Mouse (Mus musculus) heart, embryonic 16.5 days (tissue): ENCODE results near the gene Flnc. TPM values are rescaled to one million over a fixed set of nuclear protein-coding genes. Genes with fewer than 3 reads are reported as not detected.

Source experiments
- ATAC-seq: fragments of 200-750 bp; cut with Nextera tagmentation; replicated peaks from 2 replicates; pipeline ENCODE4 v1.8.0; 2017; ENCODE audit warnings: moderate number of reproducible peaks; ENCODE audit not compliant: insufficient read depth, low FRiP score; ENCODE audit errors: extremely low read depth
- H3K27ac ChIP-seq: fragments of 300-500 bp; sonication (generic); 2 replicates; pipeline ENCODE4 v1.5.1; 2014; ENCODE audit warnings: mild to moderate bottlenecking, low read length, control low read depth, moderate library complexity
- H3K27me3 ChIP-seq: fragments of 300-500 bp; sonication (generic); 2 replicates; pipeline ENCODE4 v1.6.1; 2014; ENCODE audit warnings: low read length, mixed read lengths; ENCODE audit not compliant: control insufficient read depth, insufficient read depth
- H3K36me3 ChIP-seq: fragments of 300-500 bp; sonication (generic); 2 replicates; pipeline ENCODE4 v1.6.1; 2014; ENCODE audit not compliant: control insufficient read depth, insufficient read depth
- H3K4me1 ChIP-seq: fragments of 300-500 bp; sonication (generic); 2 replicates; pipeline ENCODE4 v1.6.1; 2014; ENCODE audit warnings: low read length, mixed read lengths; ENCODE audit not compliant: control insufficient read depth, insufficient read depth
- H3K4me2 ChIP-seq: fragments of 300-500 bp; sonication (generic); 2 replicates; pipeline ENCODE4 v1.6.1; 2014; ENCODE audit warnings: low read depth, mild to moderate bottlenecking, control low read depth, low read length
- H3K4me3 ChIP-seq: fragments of 300-500 bp; sonication (generic); 2 replicates; pipeline ENCODE4 v1.5.1; 2014; ENCODE audit warnings: mild to moderate bottlenecking, control low read depth, low read length
- H3K9ac ChIP-seq: fragments of 300-500 bp; sonication (generic); 2 replicates; pipeline ENCODE4 v1.6.1; 2014; ENCODE audit warnings: low read length, control low read depth
- H3K9me3 ChIP-seq: fragments of 300-500 bp; sonication (generic); replicated peaks from 2 replicates; pipeline ENCODE4 v1.6.1; 2016; ENCODE audit warnings: low read length; ENCODE audit not compliant: control insufficient read depth
- WGBS: fragments of 180-500 bp; shearing (Covaris S2); extraction: QIAGEN DNeasy Blood & Tissue Kit; methylation state at CpG from one replicate; pipeline ENCODE4 v1.1.7; 2014; 5-methylcytosine and 5-hydroxymethylcytosine counted together
- polyA plus RNA-seq: library from polyadenylated mRNA; unstranded; fragments of >200 nt; fragmentation: Nextera tagmentation; extraction: Ambion mirVana; gene quantifications from 2 replicates; pipeline ENCODE4 v1.2.1, GENCODE M21; 2015

Flnc gene
- polyA plus RNA-seq, 1 experiment from 2014 or later, result 38.3 TPM

DNA sequence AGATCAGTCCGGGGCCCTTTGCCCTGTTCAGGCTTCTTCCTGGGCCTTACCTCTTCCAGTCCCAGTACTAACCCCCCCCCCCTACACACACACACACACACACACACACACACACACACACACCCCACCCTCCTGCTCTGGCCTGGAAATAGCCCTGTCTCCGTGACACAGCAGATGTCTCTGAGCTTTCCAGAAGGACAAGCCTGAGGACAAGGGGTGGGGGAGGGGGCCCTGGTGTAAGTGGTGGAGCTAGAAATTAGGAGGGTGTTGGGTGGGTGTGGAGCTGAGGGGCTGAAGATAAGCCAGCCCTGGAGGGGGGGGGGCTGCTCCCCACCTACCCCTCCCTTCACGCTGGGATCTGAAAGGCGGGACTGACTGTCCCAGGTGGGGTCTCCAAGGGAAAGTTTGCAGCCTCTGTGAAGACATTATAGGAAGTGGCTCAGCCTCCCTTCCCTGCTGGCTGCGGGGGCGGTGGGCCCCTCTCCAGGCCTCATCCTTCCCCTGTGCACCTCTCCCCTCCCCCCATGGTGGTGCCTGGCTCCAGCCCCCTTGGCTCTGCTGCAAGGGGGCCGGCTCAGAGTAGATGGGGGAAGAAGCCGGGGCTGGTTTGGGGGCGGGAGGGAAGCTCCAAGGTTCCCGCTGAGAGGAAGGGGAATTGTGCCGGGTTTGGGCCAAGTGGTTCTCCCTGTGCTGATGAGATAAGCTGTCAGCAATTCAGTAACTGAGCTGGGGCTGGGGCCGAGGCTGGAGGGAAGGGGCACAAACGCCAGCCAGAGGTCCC, 2.0 kb downstream of the Flnc start:
- Histone ChIP-seq H3K4me1 (peaks cover 41% of the 10 kb centered on the region), H3K4me2 (peak overlapping the region; percentile 78), H3K27ac (peak overlapping the region; percentile 97), H3K4me3 (peak overlapping the region; percentile 73), H3K9me3 (no peaks in the 10 kb centered on the region), H3K36me3 (peaks cover 26% of the 10 kb centered on the region), H3K9ac (peak overlapping the region; percentile 89), H3K27me3 (no peaks in the 10 kb centered on the region)
- WGBS, result 2% methylated on average over 13 of the region's 13 CpGs
- ATAC-seq, result peak; percentile 33

- ATAC-seq, result no peak; the same call in 1 of the 2 replicates
- Histone ChIP-seq H3K4me1 (peaks cover 32% of the 10 kb centered on the region), H3K4me2 (peak overlapping the region; percentile 78), H3K9ac (peak overlapping the region; percentile 89), H3K27ac (peak overlapping the region; percentile 97), H3K4me3 (peak overlapping the region; percentile 73), H3K9me3 (no peaks in the 10 kb centered on the region), H3K36me3 (peaks cover 35% of the 10 kb centered on the region), H3K27me3 (no peaks in the 10 kb centered on the region)
- WGBS, result 5% methylated on average over 6 of the region's 6 CpGs
Measured at GRCm38 (mm10) chr6:29435940-29436451, 2.9 kb downstream of the Flnc start.

DNA sequence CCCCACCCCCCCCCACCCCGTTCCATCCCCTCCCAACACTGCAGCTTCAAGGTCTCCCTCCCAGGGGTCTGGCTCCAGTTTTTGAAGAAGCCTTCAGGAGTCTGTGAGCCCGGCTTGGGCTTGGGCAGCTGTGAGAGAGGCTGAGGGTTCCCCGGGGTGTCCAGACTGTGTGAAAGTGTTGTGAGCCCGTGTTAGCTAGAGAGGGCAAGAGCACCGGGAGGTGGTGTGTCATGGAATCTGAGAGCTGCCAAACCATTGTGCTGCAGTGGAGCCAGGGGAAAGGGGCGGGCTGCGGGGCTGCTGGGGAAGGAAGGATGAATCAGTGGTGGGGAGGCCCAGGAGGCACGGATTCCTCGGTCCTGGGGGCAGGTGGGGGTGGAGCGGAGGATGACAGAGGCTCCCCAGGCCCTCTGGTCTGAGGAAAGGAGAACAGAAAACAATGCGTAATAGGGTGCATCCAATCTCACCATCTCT, 3.4 kb downstream of the Flnc start:
- peak overlapping the region; percentile 73 for H3K4me3 ChIP-seq
- H3K9ac ChIP-seq, result peak overlapping the region; percentile 89
- no peaks in the 10 kb centered on the region for H3K9me3 ChIP-seq
- peaks cover 38% of the 10 kb centered on the region for H3K36me3 ChIP-seq
- H3K27ac ChIP-seq, result peak overlapping the region; percentile 97
- H3K27me3 ChIP-seq, result no peaks in the 10 kb centered on the region
- peak; percentile 15; the same call in 1 of the 2 replicates for ATAC-seq
- peak overlapping the region; percentile 78 for H3K4me2 ChIP-seq
- H3K4me1 ChIP-seq, result peaks cover 29% of the 10 kb centered on the region
- WGBS, result 7% methylated on average over 11 of the region's 11 CpGs

DNA sequence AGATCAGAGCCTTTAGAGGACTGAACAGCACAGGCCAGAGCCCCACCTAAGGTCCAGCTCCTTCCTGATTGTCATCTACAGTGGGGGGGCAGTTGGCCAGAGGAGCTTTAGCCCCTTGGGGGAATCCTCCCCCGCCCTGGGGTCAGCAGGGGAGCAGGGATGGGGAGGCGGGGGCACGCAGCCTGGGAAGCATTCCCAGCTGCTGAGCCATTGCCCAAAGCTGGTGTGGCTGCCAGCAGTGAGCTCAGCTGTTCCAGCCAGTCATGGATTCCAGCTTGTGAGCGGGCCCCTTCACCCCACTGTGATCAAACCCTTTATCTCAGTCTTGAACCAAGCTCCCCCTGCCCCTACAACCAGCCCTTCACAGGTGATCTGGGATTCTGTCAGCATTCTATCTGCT, 6.2 kb downstream of the Flnc start:
- Histone ChIP-seq H3K9me3 (no peaks in the 10 kb centered on the region), H3K36me3 (peaks cover 66% of the 10 kb centered on the region), H3K9ac (no peak overlapping the region), H3K27ac (no peak overlapping the region), H3K4me2 (no peak overlapping the region), H3K27me3 (no peaks in the 10 kb centered on the region), H3K4me3 (no peak overlapping the region), H3K4me1 (peaks cover 17% of the 10 kb centered on the region)
- WGBS, result 62% methylated on average over 4 of the region's 4 CpGs
- no peak for ATAC-seq

DNA sequence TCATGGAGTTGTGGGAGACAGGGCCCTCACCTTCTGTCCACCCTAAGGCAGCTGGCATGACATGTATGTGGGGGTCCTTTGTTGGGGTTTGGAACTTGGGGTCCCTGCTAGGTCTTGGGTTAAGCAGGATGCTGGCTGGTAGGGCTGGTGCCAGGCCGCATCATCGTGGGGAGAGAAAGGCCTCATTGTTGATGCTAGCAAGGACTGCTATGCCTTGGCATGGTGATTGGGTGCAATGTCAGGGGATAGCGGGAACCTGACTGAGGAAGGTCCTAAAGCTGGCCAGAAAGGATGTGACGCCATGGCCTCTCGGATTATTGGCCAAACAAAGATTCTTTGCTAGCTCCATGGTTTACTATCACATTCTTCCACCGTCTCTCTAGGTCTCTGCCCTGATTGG, 6.7 kb downstream of the Flnc start:
- WGBS, result 80% methylated on average over 6 of the region's 6 CpGs
- peaks cover 67% of the 10 kb centered on the region for H3K36me3 ChIP-seq
- H3K4me3 ChIP-seq, result no peak overlapping the region
- H3K4me1 ChIP-seq, result peaks cover 17% of the 10 kb centered on the region
- H3K9ac ChIP-seq, result no peak overlapping the region
- ATAC-seq, result no peak
- no peak overlapping the region for H3K27ac ChIP-seq
- no peak overlapping the region for H3K4me2 ChIP-seq
- H3K9me3 ChIP-seq, result no peaks in the 10 kb centered on the region
- H3K27me3 ChIP-seq, result no peaks in the 10 kb centered on the region

- no peaks in the 10 kb centered on the region for H3K4me1 ChIP-seq
- no peak overlapping the region for H3K4me2 ChIP-seq
- H3K36me3 ChIP-seq, result peaks cover 88% of the 10 kb centered on the region
- no peak overlapping the region for H3K9ac ChIP-seq
- ATAC-seq, result no peak; the same call in 1 of the 2 replicates
- H3K4me3 ChIP-seq, result no peak overlapping the region
- H3K9me3 ChIP-seq, result no peaks in the 10 kb centered on the region
- WGBS, result 70% methylated on average over 11 of the region's 11 CpGs
- H3K27ac ChIP-seq, result no peak overlapping the region
- H3K27me3 ChIP-seq, result no peaks in the 10 kb centered on the region
Measured at GRCm38 (mm10) chr6:29444773-29445172, 11.7 kb downstream of the Flnc start.

DNA sequence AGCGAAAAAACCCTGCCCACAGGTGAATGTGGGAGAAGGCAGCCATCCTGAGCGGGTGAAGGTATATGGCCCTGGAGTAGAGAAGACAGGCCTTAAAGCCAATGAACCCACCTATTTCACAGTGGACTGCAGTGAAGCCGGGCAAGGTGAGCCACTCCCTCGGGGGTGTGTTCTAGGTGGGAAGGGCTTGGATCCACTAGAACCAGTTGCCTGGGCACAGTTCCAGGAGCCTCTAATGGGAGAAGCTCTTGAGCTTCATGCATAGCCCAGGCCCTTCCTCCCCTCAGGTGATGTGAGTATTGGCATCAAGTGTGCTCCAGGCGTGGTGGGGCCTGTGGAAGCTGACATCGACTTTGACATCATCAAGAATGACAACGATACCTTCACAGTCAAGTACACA, 12.3 kb downstream of the Flnc start:
- WGBS, result 79% methylated on average over 7 of the region's 7 CpGs
- ATAC-seq, result no peak
- H3K9ac ChIP-seq, result no peak overlapping the region
- no peaks in the 10 kb centered on the region for H3K4me1 ChIP-seq
- no peak overlapping the region for H3K4me3 ChIP-seq
- H3K4me2 ChIP-seq, result no peak overlapping the region
- no peaks in the 10 kb centered on the region for H3K27me3 ChIP-seq
- no peaks in the 10 kb centered on the region for H3K9me3 ChIP-seq
- H3K36me3 ChIP-seq, result peaks cover 88% of the 10 kb centered on the region
- no peak overlapping the region for H3K27ac ChIP-seq

- no peak overlapping the region for H3K27ac ChIP-seq
- no peak overlapping the region for H3K9ac ChIP-seq
- no peak for ATAC-seq
- H3K4me1 ChIP-seq, result no peaks in the 10 kb centered on the region
- no peak overlapping the region for H3K4me2 ChIP-seq
- peaks cover 84% of the 10 kb centered on the region for H3K36me3 ChIP-seq
- 27% methylated on average over 4 of the region's 4 CpGs for WGBS
- no peaks in the 10 kb centered on the region for H3K27me3 ChIP-seq
- no peaks in the 10 kb centered on the region for H3K9me3 ChIP-seq
- H3K4me3 ChIP-seq, result no peak overlapping the region
Measured at GRCm38 (mm10) chr6:29449858-29450257, 16.8 kb downstream of the Flnc start.

DNA sequence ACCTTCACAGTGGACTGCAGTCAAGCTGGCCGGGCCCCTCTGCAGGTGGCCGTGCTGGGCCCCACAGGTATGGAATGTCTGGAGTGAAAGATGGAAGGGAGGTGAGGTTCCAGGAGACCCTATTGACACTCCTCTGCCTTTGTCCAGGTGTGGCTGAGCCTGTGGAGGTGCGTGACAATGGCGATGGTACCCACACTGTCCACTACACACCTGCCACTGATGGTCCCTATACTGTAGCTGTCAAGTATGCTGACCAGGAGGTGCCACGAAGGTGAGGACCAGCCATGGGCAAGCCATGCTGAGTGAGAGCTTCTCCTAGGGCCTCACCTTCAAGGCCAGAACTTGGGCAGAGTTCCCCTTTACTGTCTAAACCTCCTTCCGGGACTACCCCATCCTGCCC, 17.6 kb downstream of the Flnc start:
- no peak overlapping the region for H3K4me3 ChIP-seq
- H3K27me3 ChIP-seq, result no peaks in the 10 kb centered on the region
- H3K9me3 ChIP-seq, result no peaks in the 10 kb centered on the region
- H3K4me2 ChIP-seq, result no peak overlapping the region
- H3K9ac ChIP-seq, result no peak overlapping the region
- no peak for ATAC-seq
- no peak overlapping the region for H3K27ac ChIP-seq
- peaks cover 84% of the 10 kb centered on the region for H3K36me3 ChIP-seq
- H3K4me1 ChIP-seq, result no peaks in the 10 kb centered on the region
- WGBS, result 92% methylated on average over 6 of the region's 6 CpGs
